Mouse (Mus musculus): ENCODE measurements around the gene Borcs6.

DNA sequence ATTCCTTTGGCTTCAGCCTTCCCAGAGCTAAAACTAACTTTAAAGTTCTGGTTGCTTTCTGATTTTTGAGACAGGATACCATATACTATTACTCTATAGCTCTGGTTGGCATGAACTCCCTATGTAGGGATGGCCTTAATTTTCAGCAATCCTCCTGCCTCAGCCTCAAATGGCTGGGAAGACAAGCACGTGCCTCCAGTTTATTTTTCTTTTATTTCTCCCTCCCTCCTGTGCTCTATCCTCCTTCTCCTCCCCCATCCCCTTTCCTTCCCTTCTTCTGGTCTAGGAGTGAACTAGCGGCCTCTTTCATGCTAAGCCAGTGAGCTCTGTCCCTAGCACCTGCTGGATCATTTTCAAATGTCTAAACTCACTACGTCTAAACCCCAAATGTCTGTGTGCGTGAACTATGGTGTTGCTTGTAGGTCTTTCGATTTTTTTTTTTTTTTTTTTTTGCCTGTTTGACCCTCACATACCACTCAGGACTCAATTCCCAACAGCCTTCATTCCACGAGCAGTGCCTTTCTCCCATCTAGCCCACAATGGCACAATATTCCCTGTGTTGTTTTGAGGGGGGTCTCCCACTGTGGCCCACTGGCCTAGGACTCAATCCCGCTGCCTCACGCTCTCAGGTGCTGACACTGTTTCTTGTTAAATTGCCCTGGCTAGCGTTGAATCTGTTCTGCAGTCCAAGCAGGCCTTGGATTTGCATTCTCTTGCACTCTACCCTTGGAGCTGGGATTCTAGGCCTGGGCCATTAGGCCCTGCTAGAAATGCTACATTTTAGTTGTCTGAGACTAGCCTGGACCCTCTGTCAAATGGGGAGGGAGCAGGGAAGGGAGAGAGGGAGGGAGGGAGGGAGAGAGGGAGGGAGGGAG is 5.0 kb downstream of the Borcs6 start:
- TF ChIP-seq MYOG (IDR thresholded peaks at IDR 0.05; ENCODE audit: control insufficient read depth, extremely low read depth, insufficient read length): no peak
- TF ChIP-seq CTCF (IDR thresholded peaks at IDR 0.05; ENCODE audit: control insufficient read depth, insufficient read depth, insufficient read length): no peak
- no peak for TF ChIP-seq MAX (IDR thresholded peaks at IDR 0.05)
- no peak for TF ChIP-seq USF1 (IDR thresholded peaks at IDR 0.05; ENCODE audit: low read depth)
- TF ChIP-seq FOSL1 (IDR thresholded peaks at IDR 0.05; ENCODE audit: insufficient read depth, low read length, poor library complexity, severe bottlenecking): no peak
- no peak for TF ChIP-seq MYOD1 (IDR thresholded peaks at IDR 0.05; ENCODE audit: control insufficient read depth, insufficient read length, low read depth)
- no peak for TF ChIP-seq CEBPB (IDR thresholded peaks at IDR 0.05; ENCODE audit: low read depth)
